Mouse (Mus musculus): ENCODE measurements around the gene Hsd11b2. TPM values are rescaled to one million over a fixed set of nuclear protein-coding genes. Genes with fewer than 3 reads are reported as not detected.

Hsd11b2 gene
- polyA plus RNA-seq, 1 experiment from 2014 or later = 24.7 TPM

DNA sequence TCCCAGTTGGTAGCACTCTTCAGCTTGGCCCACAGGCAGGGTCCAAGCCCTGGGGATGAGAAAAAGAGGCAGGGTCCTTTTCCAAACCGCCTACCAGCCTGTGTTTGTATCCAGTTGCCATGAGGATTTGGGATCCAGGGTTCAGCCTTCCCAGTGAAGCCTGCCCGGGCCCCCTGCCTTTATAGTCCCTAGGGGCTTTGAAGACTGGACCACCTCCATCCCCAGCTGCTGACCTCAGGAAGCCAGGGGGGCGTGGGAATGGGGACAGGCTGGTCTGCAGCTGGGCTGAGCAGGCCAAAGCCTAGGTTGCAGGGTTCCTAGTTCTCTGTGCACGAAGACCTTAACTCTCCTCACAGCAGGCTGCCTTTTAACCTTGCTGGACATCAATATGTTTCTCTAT, 43.3 kb upstream of the Hsd11b2 start:
- no peak overlapping the region for H3K9ac ChIP-seq

GRCm38 (mm10) chr8:105475742-105476141, 42.8 kb upstream of the Hsd11b2 start:
- H3K27ac ChIP-seq = no peak overlapping the region

More for the DNA sequence above, 43.3 kb upstream of the Hsd11b2 start:
- Histone ChIP-seq H3K4me2 (replicated peaks) (no peak overlapping the region), H3K9me3 (replicated peaks) (no peaks in the 10 kb centered on the region), H3K36me3 (peaks cover 7% of the 10 kb centered on the region; the same call in 1 of the 2 replicates), H3K4me3 (no peak overlapping the region), H3K4me1 (peaks cover 60% of the 10 kb centered on the region), H3K27ac (no peak overlapping the region), H3K27me3 (peaks cover 18% of the 10 kb centered on the region)
- WGBS = 31% methylated on average over 4 of the region's 4 CpGs
- no peak for ATAC-seq (ENCODE audit: low FRiP score)

GRCm38 (mm10) chr8:105476161-105476560, 42.4 kb upstream of the Hsd11b2 start:
- Histone ChIP-seq H3K36me3 (peaks cover 7% of the 10 kb centered on the region; the same call in 1 of the 2 replicates), H3K4me2 (replicated peaks) (no peak overlapping the region), H3K9ac (no peak overlapping the region), H3K27ac (no peak overlapping the region), H3K27me3 (peaks cover 18% of the 10 kb centered on the region), H3K9me3 (replicated peaks) (no peaks in the 10 kb centered on the region), H3K4me3 (no peak overlapping the region), H3K4me1 (peaks cover 57% of the 10 kb centered on the region)
- no peak for ATAC-seq (ENCODE audit: low FRiP score)
- 94% methylated on average over 7 of the region's 7 CpGs for WGBS

More at GRCm38 (mm10) chr8:105475742-105476141, 42.8 kb upstream of the Hsd11b2 start:
- Histone ChIP-seq H3K27me3 (peaks cover 18% of the 10 kb centered on the region), H3K36me3 (peaks cover 7% of the 10 kb centered on the region; the same call in 1 of the 2 replicates), H3K4me3 (no peak overlapping the region), H3K4me1 (peaks cover 58% of the 10 kb centered on the region), H3K9me3 (replicated peaks) (no peaks in the 10 kb centered on the region), H3K4me2 (replicated peaks) (no peak overlapping the region), H3K9ac (peak overlapping the region; percentile 13; the same call in 1 of the 2 replicates)
- no peak for ATAC-seq (ENCODE audit: low FRiP score)
- 92% methylated on average over 8 of the region's 8 CpGs for WGBS

DNA sequence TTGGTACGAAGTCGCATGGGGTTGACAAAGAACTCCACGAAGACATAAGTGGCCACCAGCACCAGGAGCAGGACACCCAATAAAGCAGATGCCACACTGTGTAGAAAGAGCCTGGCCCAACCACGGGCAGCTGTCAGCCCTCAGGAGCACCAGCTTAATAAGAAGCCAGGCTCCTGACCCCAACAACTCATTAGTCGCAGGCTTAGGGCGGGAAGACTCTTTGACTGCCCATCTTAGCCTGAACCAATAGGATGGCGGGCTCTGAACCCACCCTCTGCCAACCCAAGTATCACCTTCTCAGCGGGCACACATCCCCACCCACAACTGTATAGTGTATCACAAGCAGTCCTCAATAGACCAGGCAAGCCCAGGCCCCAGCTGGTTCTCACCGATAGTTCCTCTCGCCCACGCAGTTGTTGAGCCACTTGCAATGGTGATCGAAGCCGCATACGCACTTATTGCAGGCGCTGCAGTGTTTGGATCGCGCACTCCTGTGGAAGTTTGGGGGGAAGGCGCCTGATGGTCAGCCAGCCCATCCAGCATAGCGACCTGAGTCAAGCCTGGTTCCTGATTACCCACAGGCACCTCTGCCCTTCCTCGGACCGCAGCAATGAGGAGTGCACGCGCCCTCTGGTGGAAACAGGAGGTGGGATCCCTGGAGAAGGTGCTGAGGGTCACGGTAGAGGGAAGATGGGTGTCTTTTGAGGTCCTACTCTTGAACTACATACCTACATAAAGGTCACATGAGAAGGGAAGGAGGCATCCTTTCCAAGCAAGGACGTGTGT, 41.7 kb upstream of the Hsd11b2 start:
- Histone ChIP-seq H3K27ac (no peak overlapping the region), H3K9ac (no peak overlapping the region), H3K4me1 (peaks cover 55% of the 10 kb centered on the region), H3K4me3 (no peak overlapping the region), H3K27me3 (peaks cover 18% of the 10 kb centered on the region), H3K9me3 (replicated peaks) (no peaks in the 10 kb centered on the region), H3K36me3 (peaks cover 7% of the 10 kb centered on the region; the same call in 1 of the 2 replicates), H3K4me2 (replicated peaks) (no peak overlapping the region)
- ATAC-seq (ENCODE audit: low FRiP score) = no peak
- WGBS = 38% methylated on average over 25 of the region's 25 CpGs

GRCm38 (mm10) chr8:105477792-105478191, 40.8 kb upstream of the Hsd11b2 start:
- Histone ChIP-seq H3K4me3 (no peak overlapping the region), H3K27ac (no peak overlapping the region), H3K9me3 (replicated peaks) (no peaks in the 10 kb centered on the region), H3K4me1 (peaks cover 46% of the 10 kb centered on the region), H3K9ac (no peak overlapping the region), H3K27me3 (peaks cover 13% of the 10 kb centered on the region; the same call in 1 of the 2 replicates), H3K4me2 (replicated peaks) (no peak overlapping the region), H3K36me3 (peaks cover 7% of the 10 kb centered on the region; the same call in 1 of the 2 replicates)
- 82% methylated on average over 3 of the region's 3 CpGs for WGBS
- no peak for ATAC-seq (ENCODE audit: low FRiP score)

DNA sequence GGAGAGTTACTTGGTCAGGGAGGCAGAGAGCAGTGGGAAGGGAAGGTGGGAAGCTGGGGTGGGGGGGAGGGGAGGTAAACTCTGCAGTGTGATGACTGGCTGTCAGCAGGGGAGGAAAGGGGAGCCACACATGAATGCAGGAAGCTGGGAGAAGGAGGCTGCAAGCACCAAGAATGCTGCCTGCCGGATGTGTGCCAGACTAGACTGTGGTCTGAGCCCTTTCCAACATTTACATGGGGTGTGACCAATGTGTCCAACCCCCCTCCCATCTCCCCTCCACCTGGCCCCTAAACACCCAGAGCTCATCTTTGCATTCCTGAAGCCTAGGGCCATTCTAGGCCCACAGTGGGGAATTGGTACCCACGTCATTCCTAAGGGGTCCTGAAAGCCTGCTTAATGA, 37.5 kb upstream of the Hsd11b2 start:
- no peaks in the 10 kb centered on the region for H3K9me3 ChIP-seq (replicated peaks)
- 0 out of 2 replicates have a peak, but pooled peaks cover under 1% of the 10 kb centered on the region for H3K27me3 ChIP-seq
- H3K4me1 ChIP-seq = peaks cover 22% of the 10 kb centered on the region
- ATAC-seq (ENCODE audit: low FRiP score) = no peak
- peaks cover 3% of the 10 kb centered on the region; the same call in 1 of the 2 replicates for H3K36me3 ChIP-seq
- H3K27ac ChIP-seq = no peak overlapping the region
- WGBS = 32% methylated on average over 2 of the region's 2 CpGs
- no peak overlapping the region for H3K4me3 ChIP-seq
- no peak overlapping the region for H3K4me2 ChIP-seq (replicated peaks)
- H3K9ac ChIP-seq = no peak overlapping the region

GRCm38 (mm10) chr8:105481453-105481852, 37.1 kb upstream of the Hsd11b2 start:
- 71% methylated on average over 6 of the region's 6 CpGs for WGBS
- ATAC-seq (ENCODE audit: low FRiP score) = no peak
- H3K9me3 ChIP-seq (replicated peaks) = no peaks in the 10 kb centered on the region
- H3K4me2 ChIP-seq (replicated peaks) = no peak overlapping the region
- H3K4me3 ChIP-seq = no peak overlapping the region
- no peak overlapping the region for H3K27ac ChIP-seq
- no peaks in the 10 kb centered on the region for H3K36me3 ChIP-seq
- H3K9ac ChIP-seq = no peak overlapping the region
- peaks cover 21% of the 10 kb centered on the region for H3K4me1 ChIP-seq
- H3K27me3 ChIP-seq = no peaks in the 10 kb centered on the region

DNA sequence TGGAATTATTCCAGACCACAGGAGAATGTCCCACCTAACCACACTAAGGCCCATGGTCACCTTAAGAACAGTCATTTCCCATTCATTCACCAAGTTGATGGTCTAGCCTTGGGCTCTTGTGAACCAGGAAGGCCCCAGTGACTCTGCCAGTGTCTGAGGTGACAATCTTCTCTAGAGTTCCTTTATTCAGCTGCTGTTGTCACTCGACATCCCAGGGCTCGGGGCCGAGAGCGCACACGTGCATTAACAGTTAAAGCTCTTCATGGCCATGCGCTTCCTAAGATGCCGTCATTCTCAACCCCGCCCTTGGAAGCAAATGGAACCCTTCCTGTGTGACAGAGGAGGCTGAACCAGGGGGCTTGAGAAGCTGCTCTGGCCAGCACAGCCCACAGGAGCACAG, 36.4 kb upstream of the Hsd11b2 start:
- WGBS = 85% methylated on average over 8 of the region's 8 CpGs
- H3K27ac ChIP-seq = no peak overlapping the region
- no peak for ATAC-seq (ENCODE audit: low FRiP score)
- H3K4me2 ChIP-seq (replicated peaks) = no peak overlapping the region
- no peak overlapping the region for H3K4me3 ChIP-seq
- H3K9ac ChIP-seq = no peak overlapping the region
- H3K4me1 ChIP-seq = peaks cover 16% of the 10 kb centered on the region; the same call in 1 of the 2 replicates
- H3K27me3 ChIP-seq = no peaks in the 10 kb centered on the region
- H3K36me3 ChIP-seq = no peaks in the 10 kb centered on the region
- H3K9me3 ChIP-seq (replicated peaks) = no peaks in the 10 kb centered on the region

GRCm38 (mm10) chr8:105483212-105484029, 35.1 kb upstream of the Hsd11b2 start:
- no peaks in the 10 kb centered on the region for H3K9me3 ChIP-seq (replicated peaks)
- no peak overlapping the region for H3K4me3 ChIP-seq
- no peak overlapping the region for H3K4me2 ChIP-seq (replicated peaks)
- H3K27me3 ChIP-seq = no peaks in the 10 kb centered on the region
- no peaks in the 10 kb centered on the region for H3K36me3 ChIP-seq
- H3K4me1 ChIP-seq = peaks cover 16% of the 10 kb centered on the region; the same call in 1 of the 2 replicates
- WGBS = 34% methylated on average over 14 of the region's 14 CpGs
- no peak overlapping the region for H3K9ac ChIP-seq
- H3K27ac ChIP-seq = no peak overlapping the region
- peak; percentile 65; the same call in 1 of the 2 replicates for ATAC-seq (ENCODE audit: low FRiP score)

GRCm38 (mm10) chr8:105484030-105484368, 34.6 kb upstream of the Hsd11b2 start:
- Histone ChIP-seq H3K36me3 (no peaks in the 10 kb centered on the region), H3K4me1 (peaks cover 16% of the 10 kb centered on the region; the same call in 1 of the 2 replicates), H3K9ac (no peak overlapping the region), H3K9me3 (replicated peaks) (no peaks in the 10 kb centered on the region), H3K4me2 (replicated peaks) (no peak overlapping the region), H3K4me3 (no peak overlapping the region), H3K27me3 (no peaks in the 10 kb centered on the region), H3K27ac (peak overlapping the region; percentile 52)
- ATAC-seq (ENCODE audit: low FRiP score) = 0 out of 2 replicates have a peak, but pooled peaks have one; percentile 36
- 40% methylated on average over 3 of the region's 3 CpGs for WGBS

GRCm38 (mm10) chr8:105484392-105484791, 34.2 kb upstream of the Hsd11b2 start:
- peak overlapping the region; percentile 52 for H3K27ac ChIP-seq
- H3K4me1 ChIP-seq = peaks cover 16% of the 10 kb centered on the region; the same call in 1 of the 2 replicates
- H3K27me3 ChIP-seq = no peaks in the 10 kb centered on the region
- H3K4me2 ChIP-seq (replicated peaks) = no peak overlapping the region
- H3K9me3 ChIP-seq (replicated peaks) = no peaks in the 10 kb centered on the region
- H3K9ac ChIP-seq = no peak overlapping the region
- H3K4me3 ChIP-seq = no peak overlapping the region
- H3K36me3 ChIP-seq = no peaks in the 10 kb centered on the region
- ATAC-seq (ENCODE audit: low FRiP score) = peak; percentile 45
- 18% methylated on average over 2 of the region's 2 CpGs for WGBS

DNA sequence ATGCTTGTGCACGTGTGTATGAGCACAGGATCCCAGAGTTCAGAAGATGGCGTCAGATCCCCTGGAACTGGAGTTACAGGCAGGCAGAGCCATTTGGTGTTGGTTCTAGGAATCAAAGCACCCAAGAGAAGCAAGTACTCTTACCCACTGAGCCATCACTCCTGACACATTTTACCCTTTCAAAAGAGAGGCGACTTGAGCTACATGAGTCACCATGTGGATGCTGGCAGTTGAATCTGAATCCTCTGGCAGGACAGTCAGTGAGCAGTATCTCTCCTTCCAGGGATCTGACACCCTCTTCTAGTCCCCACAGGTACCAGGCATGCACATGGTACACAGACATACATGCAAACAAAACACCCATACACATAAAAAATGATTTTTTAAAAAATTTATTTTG, 30.5 kb upstream of the Hsd11b2 start:
- Histone ChIP-seq H3K36me3 (no peaks in the 10 kb centered on the region), H3K9me3 (replicated peaks) (no peaks in the 10 kb centered on the region), H3K27me3 (no peaks in the 10 kb centered on the region), H3K9ac (no peak overlapping the region), H3K4me1 (peaks cover 10% of the 10 kb centered on the region), H3K4me2 (replicated peaks) (no peak overlapping the region), H3K27ac (no peak overlapping the region), H3K4me3 (no peak overlapping the region)
- ATAC-seq (ENCODE audit: low FRiP score) = no peak
- 75% methylated on average over 3 of the region's 3 CpGs for WGBS

All from hindbrain, embryonic 12.5 days (tissue).